Mouse (Mus musculus) liver, postnatal 0 days (tissue): ENCODE measurements around the gene Cdon. TPM values are rescaled to one million over a fixed set of nuclear protein-coding genes. Genes with fewer than 3 reads are reported as not detected.

Experiments
- ATAC-seq: fragments of 200-750 bp; cut with Nextera tagmentation; 2 replicates; pipeline ENCODE4 v1.8.0; 2017; ENCODE audit warnings: mild to moderate bottlenecking, moderate library complexity
- DNase-seq: peaks from one replicate; pipeline ENCODE4 v3.0.0-alpha.2; 2016
- H3K27ac ChIP-seq: fragments of 300-500 bp; sonication (generic); 2 replicates; pipeline ENCODE4 v1.5.1; 2014; ENCODE audit warnings: antibody characterized with exemption, moderate library complexity, mild to moderate bottlenecking, low read depth
- H3K27me3 ChIP-seq: fragments of 300-500 bp; sonication (generic); 2 replicates; pipeline ENCODE4 v1.6.1; 2014; ENCODE audit warnings: low read length, control low read depth, mixed read lengths; ENCODE audit not compliant: insufficient read depth
- H3K36me3 ChIP-seq: fragments of 300-500 bp; sonication (generic); replicated peaks from 2 replicates; pipeline ENCODE4 v1.6.1; 2014; ENCODE audit warnings: mild to moderate bottlenecking, control low read depth, low read length, moderate library complexity, mixed read lengths; ENCODE audit not compliant: insufficient read depth
- H3K4me1 ChIP-seq: fragments of 300-500 bp; sonication (generic); 2 replicates; pipeline ENCODE4 v1.6.1; 2014; ENCODE audit warnings: antibody characterized with exemption, mild to moderate bottlenecking, control low read depth; ENCODE audit not compliant: insufficient read depth
- H3K4me2 ChIP-seq: fragments of 300-500 bp; sonication (generic); 2 replicates; pipeline ENCODE4 v1.6.1; 2014; ENCODE audit warnings: low read depth, mild to moderate bottlenecking, low read length, moderate library complexity, mixed read lengths
- H3K4me3 ChIP-seq: fragments of 300-500 bp; sonication (generic); 2 replicates; pipeline ENCODE4 v1.5.1; 2014; ENCODE audit warnings: low read depth, low read length
- H3K9ac ChIP-seq: fragments of 300-500 bp; sonication (generic); replicated peaks from 2 replicates; pipeline ENCODE4 v1.6.1; 2014; ENCODE audit warnings: mild to moderate bottlenecking, moderate library complexity
- H3K9me3 ChIP-seq: fragments of 300-500 bp; sonication (generic); 2 replicates; pipeline ENCODE4 v1.6.1; 2016; ENCODE audit warnings: mild to moderate bottlenecking, control low read depth, low read length, mixed read lengths
- CTCF ChIP-seq: sonication (generic); IDR thresholded peaks from 2 replicates; pipeline ENCODE4 v1.5.1; 2016; ENCODE audit warnings: antibody characterized with exemption, low read depth
- EP300 ChIP-seq: IDR thresholded peaks from 2 replicates; pipeline ENCODE4 v1.6.1; 2016; ENCODE audit warnings: antibody characterized with exemption, low read depth, mild to moderate bottlenecking
- whole genome bisulfite sequencing: fragments of 180-500 bp; shearing (Covaris S2); extraction: QIAGEN DNeasy Blood & Tissue Kit; methylation state at CpG from one replicate; pipeline ENCODE4 v1.1.7; 2014; ENCODE audit not compliant: insufficient replicate concordance; 5-methylcytosine and 5-hydroxymethylcytosine counted together
- polyA plus RNA-seq: library from polyadenylated mRNA; unstranded; fragments of >200 nt; fragmentation: Nextera tagmentation; extraction: Ambion mirVana; gene quantifications from 2 replicates; pipeline ENCODE4 v1.2.1, GENCODE M21; 2015

Cdon gene
- polyA plus RNA-seq, 1 experiment from 2014 or later, result 0.18 TPM

DNA sequence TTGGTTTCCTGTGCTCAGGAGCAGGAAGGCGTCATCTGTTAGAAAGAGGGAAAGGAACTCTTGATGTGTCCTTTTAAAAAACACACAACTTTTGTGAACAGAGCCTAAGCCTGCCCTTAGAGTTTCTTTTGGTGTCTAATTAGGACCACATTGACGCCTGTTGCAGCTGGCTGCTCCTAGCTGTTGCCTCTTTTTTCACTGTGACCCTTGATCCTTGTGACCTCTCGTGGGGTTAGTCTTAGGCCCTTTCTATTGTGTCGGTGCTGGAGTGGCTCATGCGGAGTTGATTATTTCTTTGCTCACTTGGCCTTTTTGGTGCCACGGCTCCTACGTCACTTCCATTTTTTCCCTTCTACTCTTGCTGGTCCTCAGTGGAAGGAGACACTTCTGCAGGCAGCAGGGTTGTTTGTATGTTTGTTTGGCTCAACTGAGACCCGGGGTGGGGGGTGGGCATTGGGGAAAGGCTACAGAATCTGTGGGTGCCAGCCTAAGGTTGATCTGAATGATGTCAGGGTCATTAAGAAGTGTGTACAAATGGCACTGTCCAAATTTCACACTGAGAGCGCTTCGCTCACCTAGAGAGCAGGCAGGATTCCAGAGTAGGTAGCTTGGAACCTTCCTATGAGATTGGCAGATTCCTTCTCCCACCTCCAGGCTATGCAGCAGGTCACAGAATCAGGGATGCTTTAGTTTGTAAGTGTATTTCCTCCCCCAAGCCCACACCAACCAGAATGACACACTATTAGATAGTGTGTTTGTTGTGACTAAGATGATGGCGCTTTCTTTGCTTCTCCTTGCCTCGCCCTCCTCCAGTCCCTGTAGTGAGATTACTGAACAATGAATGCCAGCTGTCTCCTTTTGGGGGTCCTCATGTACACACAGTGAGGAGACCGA, 22.9 kb downstream of the Cdon start:
- no peak for TF ChIP-seq CTCF
- no peak for TF ChIP-seq EP300
- ATAC-seq (no peak), DNase-seq (no peak)
- no peak overlapping the region for H3K4me2 ChIP-seq
- no peak overlapping the region for H3K9ac ChIP-seq
- H3K4me1 ChIP-seq, result no peaks in the 10 kb centered on the region
- H3K36me3 ChIP-seq, result no peaks in the 10 kb centered on the region
- no peak overlapping the region for H3K4me3 ChIP-seq
- no peaks in the 10 kb centered on the region for H3K27me3 ChIP-seq
- WGBS, result 68% methylated on average over 13 of the region's 13 CpGs
- no peaks in the 10 kb centered on the region for H3K9me3 ChIP-seq
- H3K27ac ChIP-seq, result no peak overlapping the region

DNA sequence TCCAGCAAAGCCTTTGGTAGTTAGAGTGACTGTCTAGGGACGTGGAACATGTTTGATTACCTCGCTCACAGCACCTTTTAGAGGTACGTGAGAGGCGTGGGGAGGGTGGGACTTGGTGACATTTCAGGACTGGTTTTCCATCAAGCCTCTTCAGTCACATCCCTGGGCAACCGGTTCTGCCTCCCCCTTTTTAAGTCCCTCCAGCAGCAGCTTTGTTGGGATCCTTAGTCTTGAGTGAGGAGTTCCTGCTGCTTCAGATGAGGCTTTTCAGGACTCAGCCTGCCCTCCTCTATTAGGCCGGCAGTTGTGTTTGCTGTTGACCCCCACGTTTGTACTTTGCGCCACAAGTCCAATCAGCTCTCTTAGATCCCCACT, 23.6 kb downstream of the Cdon start:
- Histone ChIP-seq H3K9ac (no peak overlapping the region), H3K9me3 (no peaks in the 10 kb centered on the region), H3K27ac (no peak overlapping the region), H3K4me2 (no peak overlapping the region), H3K4me3 (no peak overlapping the region), H3K4me1 (no peaks in the 10 kb centered on the region), H3K36me3 (no peaks in the 10 kb centered on the region), H3K27me3 (no peaks in the 10 kb centered on the region)
- WGBS, result 60% methylated on average over 8 of the region's 8 CpGs
- ATAC-seq, result no peak
- TF ChIP-seq CTCF (no peak), EP300 (no peak)
- DNase-seq, result no peak

GRCm38 (mm10) chr9:35446916-35447315, 26.0 kb downstream of the Cdon start:
- no peaks in the 10 kb centered on the region for H3K9me3 ChIP-seq
- ATAC-seq (no peak), DNase-seq (no peak)
- TF ChIP-seq EP300 (no peak), CTCF (no peak)
- no peaks in the 10 kb centered on the region for H3K4me1 ChIP-seq
- H3K9ac ChIP-seq, result no peak overlapping the region
- H3K4me3 ChIP-seq, result no peak overlapping the region
- no peak overlapping the region for H3K4me2 ChIP-seq
- no peak overlapping the region for H3K27ac ChIP-seq
- no peaks in the 10 kb centered on the region for H3K27me3 ChIP-seq
- WGBS, result 61% methylated on average over 4 of the region's 4 CpGs
- no peaks in the 10 kb centered on the region for H3K36me3 ChIP-seq

DNA sequence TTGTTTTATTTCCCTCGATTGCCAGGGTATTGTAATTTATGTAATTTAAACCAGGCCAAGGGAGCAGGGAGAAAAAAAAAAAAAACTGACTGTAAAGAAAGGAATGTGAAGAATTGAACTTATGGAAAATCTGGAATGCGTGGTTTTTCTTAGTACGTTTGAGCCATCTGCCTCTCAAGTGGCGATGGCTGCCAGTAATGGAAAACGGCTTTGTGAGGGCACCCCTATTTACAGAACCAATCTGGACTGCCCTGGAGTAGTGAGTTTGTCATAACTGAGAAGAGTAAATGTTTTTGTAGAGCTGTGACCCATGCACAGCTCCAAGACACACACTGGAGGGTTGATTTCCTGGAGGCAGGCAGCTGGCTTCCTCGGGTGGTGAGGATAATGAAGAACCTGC, 32.4 kb downstream of the Cdon start:
- DNase-seq (no peak), ATAC-seq (no peak)
- WGBS, result 68% methylated on average over 6 of the region's 6 CpGs
- Histone ChIP-seq H3K4me2 (no peak overlapping the region), H3K4me1 (no peaks in the 10 kb centered on the region), H3K9ac (no peak overlapping the region), H3K36me3 (no peaks in the 10 kb centered on the region), H3K9me3 (no peaks in the 10 kb centered on the region), H3K4me3 (no peak overlapping the region), H3K27ac (no peak overlapping the region), H3K27me3 (no peaks in the 10 kb centered on the region)
- no peak for TF ChIP-seq CTCF
- TF ChIP-seq EP300, result no peak

DNA sequence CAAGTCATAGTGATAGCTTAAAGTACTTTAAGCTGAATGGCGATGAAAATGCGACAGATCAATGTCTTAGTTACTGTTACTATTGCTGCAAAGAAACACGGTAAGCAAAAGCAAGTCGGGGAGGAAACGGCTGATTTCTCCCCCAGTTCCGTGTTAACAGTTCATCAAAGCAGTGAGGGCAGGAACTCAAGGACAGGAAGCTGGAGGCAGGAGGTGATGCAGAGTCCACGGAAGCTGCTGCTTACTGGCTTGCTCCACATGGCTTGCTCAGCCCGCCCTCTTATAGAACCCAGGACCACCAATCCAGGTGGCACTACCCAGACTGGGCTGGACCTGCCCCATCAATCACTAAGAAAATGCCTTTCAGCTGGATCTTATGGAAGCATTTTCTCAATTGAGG, 38.7 kb downstream of the Cdon start:
- Histone ChIP-seq H3K4me1 (no peaks in the 10 kb centered on the region), H3K4me2 (no peak overlapping the region), H3K9ac (no peak overlapping the region), H3K27ac (no peak overlapping the region), H3K36me3 (no peaks in the 10 kb centered on the region), H3K4me3 (no peak overlapping the region), H3K9me3 (no peaks in the 10 kb centered on the region), H3K27me3 (no peaks in the 10 kb centered on the region)
- 49% methylated on average over 8 of the region's 8 CpGs for WGBS
- no peak for TF ChIP-seq CTCF
- no peak for TF ChIP-seq EP300
- ATAC-seq (no peak), DNase-seq (no peak)

GRCm38 (mm10) chr9:35467264-35467817, 46.4 kb downstream of the Cdon start:
- Histone ChIP-seq H3K9ac (no peak overlapping the region), H3K4me1 (no peaks in the 10 kb centered on the region), H3K4me3 (no peak overlapping the region), H3K9me3 (no peaks in the 10 kb centered on the region), H3K27ac (no peak overlapping the region), H3K36me3 (no peaks in the 10 kb centered on the region), H3K4me2 (no peak overlapping the region), H3K27me3 (no peaks in the 10 kb centered on the region)
- 46% methylated on average over 8 of the region's 8 CpGs for WGBS
- DNase-seq (no peak), ATAC-seq (no peak)
- TF ChIP-seq EP300 (no peak), CTCF (no peak)
